Mouse (Mus musculus): ENCODE measurements around the gene A530032D15Rik. TPM values are rescaled to one million over a fixed set of nuclear protein-coding genes. Genes with fewer than 3 reads are reported as not detected.

Gene A530032D15Rik
- polyA plus RNA-seq, 1 experiment from 2014 or later, result not detected

Other genes with a start within 250 kb of the A530032D15Rik start
- gene Slc16a14, start 174.7 kb downstream of the A530032D15Rik start, polyA plus RNA-seq (2015; fragmentation: Nextera tagmentation; extraction: Ambion mirVana), result 14.0 and 14.6 TPM in 2 replicates
- not detected in 2 replicates for gene Gm10553, start 9.7 kb downstream of the A530032D15Rik start, polyA plus RNA-seq (2015; fragmentation: Nextera tagmentation; extraction: Ambion mirVana)
- 0.27 and 0.69 TPM in 2 replicates for gene C130026I21Rik, start 160.7 kb upstream of the A530032D15Rik start, polyA plus RNA-seq (2015; fragmentation: Nextera tagmentation; extraction: Ambion mirVana)

All from hindbrain, embryonic 13.5 days (tissue).